Mouse (Mus musculus) lung, postnatal 0 days (tissue): Measurements from ENCODE around the gene Akap11. TPM values are rescaled to one million over a fixed set of nuclear protein-coding genes. Genes with fewer than 3 reads are reported as not detected.

Experiments
- ATAC-seq: fragments of 200-750 bp; cut with Nextera tagmentation; 2 replicates; pipeline ENCODE4 v1.8.0; 2017; ENCODE audit warnings: moderate library complexity
- DNase-seq: peaks from one replicate; pipeline ENCODE4 v3.0.0-alpha.2; 2016; ENCODE audit warnings: low spot score
- H3K27ac ChIP-seq: fragments of 300-500 bp; sonication (generic); 2 replicates; pipeline ENCODE4 v1.5.1; 2014; ENCODE audit warnings: antibody characterized with exemption, mild to moderate bottlenecking, low read length, mixed read lengths
- H3K27me3 ChIP-seq: fragments of 300-500 bp; sonication (generic); replicated peaks from 2 replicates; pipeline ENCODE4 v1.6.1; 2014; ENCODE audit warnings: low read length, mixed read lengths; ENCODE audit not compliant: insufficient read depth
- H3K36me3 ChIP-seq: fragments of 300-500 bp; sonication (generic); 2 replicates; pipeline ENCODE4 v1.6.1; 2014; ENCODE audit warnings: low read length, mixed read lengths; ENCODE audit not compliant: insufficient read depth
- H3K4me1 ChIP-seq: fragments of 300-500 bp; sonication (generic); 2 replicates; pipeline ENCODE4 v1.6.1; 2014; ENCODE audit warnings: antibody characterized with exemption, low read depth, low read length, mixed read lengths; ENCODE audit not compliant: insufficient read depth
- H3K4me2 ChIP-seq: fragments of 300-500 bp; sonication (generic); replicated peaks from 2 replicates; pipeline ENCODE4 v1.6.1; 2014; ENCODE audit warnings: low read depth, mild to moderate bottlenecking, low read length, moderate library complexity, mixed read lengths
- H3K4me3 ChIP-seq: fragments of 300-500 bp; sonication (generic); 2 replicates; pipeline ENCODE4 v1.5.1; 2014; ENCODE audit warnings: low read depth, low read length
- H3K9ac ChIP-seq: fragments of 300-500 bp; sonication (generic); replicated peaks from 2 replicates; pipeline ENCODE4 v1.6.1; 2014; ENCODE audit warnings: low read depth, mild to moderate bottlenecking
- H3K9me3 ChIP-seq: fragments of 300-500 bp; sonication (generic); 2 replicates; pipeline ENCODE4 v1.6.1; 2016; ENCODE audit warnings: low read length, mixed read lengths
- CTCF ChIP-seq: IDR thresholded peaks from 2 replicates; pipeline ENCODE4 v1.5.1; 2016; ENCODE audit warnings: antibody characterized with exemption, mild to moderate bottlenecking
- EP300 ChIP-seq: IDR thresholded peaks from 2 replicates; pipeline ENCODE4 v1.6.1; 2016; ENCODE audit warnings: antibody characterized with exemption, mild to moderate bottlenecking, control low read depth
- WGBS: fragments of 180-500 bp; shearing (Covaris S2); extraction: QIAGEN DNeasy Blood & Tissue Kit; methylation state at CpG from one replicate; pipeline ENCODE4 v1.1.7; 2014; 5-methylcytosine and 5-hydroxymethylcytosine counted together
- polyA plus RNA-seq: library from polyadenylated mRNA; unstranded; fragments of >200 nt; fragmentation: Nextera tagmentation; extraction: Ambion mirVana; gene quantifications from 2 replicates; pipeline ENCODE4 v1.2.1, GENCODE M21; 2015

Akap11 gene
- polyA plus RNA-seq = 9.4 and 12.2 TPM in 2 replicates

GRCm38 (mm10) chr14:78536281-78537165, at the start of gene Akap11:
Gene Akap11, minus strand, starts transcription at chr14:78536808.
- H3K27me3 ChIP-seq = no peaks in the 10 kb centered on the region
- WGBS = under 1% methylated on average over 74 of the region's 82 CpGs
- peak; percentile 95 for ATAC-seq
- DNase-seq = peak; percentile 96
- peak within 1 kb of the TSS; percentile 82 for H3K4me2 ChIP-seq
- H3K36me3 ChIP-seq = no peaks in the 10 kb centered on the region
- TF ChIP-seq EP300 (peak; percentile 85; the same call in 1 of the 2 replicates), CTCF (no peak)
- no peaks in the 10 kb centered on the region for H3K9me3 ChIP-seq
- H3K9ac ChIP-seq = peak within 1 kb of the TSS; percentile 87
- peak within 1 kb of the TSS; percentile 92 for H3K27ac ChIP-seq
- H3K4me1 ChIP-seq = peaks cover 8% of the 10 kb centered on the region; the same call in 1 of the 2 replicates
- H3K4me3 ChIP-seq = peak within 1 kb of the TSS; percentile 83

DNA sequence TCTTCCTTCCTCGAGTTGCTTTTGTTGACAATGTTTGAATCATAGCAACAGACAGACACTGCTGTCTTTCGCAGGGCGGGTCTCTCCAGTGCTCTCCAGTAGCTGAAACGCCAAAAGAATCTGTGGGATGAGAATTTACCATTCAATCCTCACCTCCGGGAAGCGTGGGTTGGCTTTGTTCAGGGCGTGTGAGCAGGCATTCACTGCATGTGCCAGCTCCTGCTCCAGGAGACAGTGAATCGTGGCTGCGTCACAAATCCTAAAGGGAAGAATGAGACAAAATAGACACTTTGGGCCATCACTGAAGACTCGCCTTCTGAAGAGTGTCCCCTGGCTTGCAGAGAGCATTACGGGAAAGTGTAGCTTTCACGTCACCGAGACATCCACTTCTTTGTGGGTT, 47.6 kb upstream of the Akap11 start:
- Histone ChIP-seq H3K9ac (no peak overlapping the region), H3K4me2 (no peak overlapping the region), H3K27me3 (no peaks in the 10 kb centered on the region), H3K27ac (no peak overlapping the region), H3K4me3 (no peak overlapping the region), H3K36me3 (0 out of 2 replicates have a peak, but pooled peaks cover 12% of the 10 kb centered on the region), H3K9me3 (no peaks in the 10 kb centered on the region), H3K4me1 (no peaks in the 10 kb centered on the region)
- WGBS = 89% methylated on average over 13 of the region's 13 CpGs
- TF ChIP-seq EP300 (no peak), CTCF (no peak)
- no peak for ATAC-seq
- DNase-seq = no peak

DNA sequence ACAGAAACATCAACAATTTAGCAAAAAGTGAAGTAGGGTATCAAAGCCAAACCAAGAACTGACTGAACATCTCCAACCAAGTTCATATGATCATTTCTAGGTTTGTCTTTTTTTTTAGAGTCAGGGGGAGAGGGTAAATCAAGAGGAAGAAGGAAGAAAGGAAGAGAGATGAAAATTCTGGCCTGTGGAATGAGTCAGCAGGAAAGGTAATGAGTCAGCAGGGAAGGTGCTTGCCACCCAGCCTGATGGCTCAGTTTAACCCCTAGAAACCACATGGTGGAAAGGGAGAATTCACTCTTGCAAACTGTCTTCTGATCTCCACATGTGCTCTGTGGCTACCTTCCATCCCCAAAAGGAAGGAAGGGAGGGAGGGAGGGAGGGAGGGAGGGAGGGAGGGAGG, 46.6 kb upstream of the Akap11 start:
- Histone ChIP-seq H3K9me3 (no peaks in the 10 kb centered on the region), H3K4me3 (no peak overlapping the region), H3K9ac (no peak overlapping the region), H3K27me3 (no peaks in the 10 kb centered on the region), H3K27ac (no peak overlapping the region), H3K4me2 (no peak overlapping the region), H3K36me3 (peaks cover 18% of the 10 kb centered on the region; the same call in 1 of the 2 replicates), H3K4me1 (no peaks in the 10 kb centered on the region)
- TF ChIP-seq CTCF (no peak), EP300 (no peak)
- ATAC-seq = no peak
- no peak for DNase-seq

DNA sequence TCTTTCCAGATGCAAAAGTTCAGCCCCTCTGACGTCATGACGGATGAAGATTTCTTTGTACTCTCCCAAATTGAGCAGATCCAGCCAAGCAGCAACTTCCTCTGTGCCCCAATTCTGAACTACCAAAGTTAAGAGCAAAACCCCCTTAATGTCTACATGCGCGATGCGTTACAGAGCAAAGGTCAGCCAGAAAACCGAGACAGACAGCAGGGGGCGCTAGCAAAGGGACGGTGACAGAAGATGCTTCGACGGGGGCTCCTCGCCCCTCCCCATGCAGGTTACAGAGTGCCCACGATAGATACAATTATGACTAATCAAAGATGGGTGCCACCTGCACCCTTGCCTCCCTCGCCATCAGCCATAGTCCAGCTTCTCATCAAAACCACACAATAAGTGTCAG, 39.3 kb upstream of the Akap11 start:
- Histone ChIP-seq H3K9me3 (no peaks in the 10 kb centered on the region), H3K9ac (no peak overlapping the region), H3K27me3 (no peaks in the 10 kb centered on the region), H3K4me2 (no peak overlapping the region), H3K4me1 (no peaks in the 10 kb centered on the region), H3K36me3 (peaks cover 14% of the 10 kb centered on the region; the same call in 1 of the 2 replicates), H3K4me3 (no peak overlapping the region), H3K27ac (no peak overlapping the region)
- 71% methylated on average over 13 of the region's 13 CpGs for WGBS
- TF ChIP-seq CTCF (peak; percentile 32), EP300 (no peak)
- ATAC-seq (no peak), DNase-seq (no peak)

- ATAC-seq = no peak
Observed at GRCm38 (mm10) chr14:78568410-78568809, 31.8 kb upstream of the Akap11 start.

GRCm38 (mm10) chr14:78566431-78566830, 29.8 kb upstream of the Akap11 start:
- peaks cover 6% of the 10 kb centered on the region; the same call in 1 of the 2 replicates for H3K36me3 ChIP-seq
- H3K4me3 ChIP-seq = no peak overlapping the region
- DNase-seq (no peak), ATAC-seq (no peak)
- H3K9me3 ChIP-seq = no peaks in the 10 kb centered on the region
- no peak overlapping the region for H3K27ac ChIP-seq
- H3K27me3 ChIP-seq = no peaks in the 10 kb centered on the region
- WGBS = 63% methylated on average over 4 of the region's 4 CpGs
- no peaks in the 10 kb centered on the region for H3K4me1 ChIP-seq
- no peak overlapping the region for H3K9ac ChIP-seq
- no peak overlapping the region for H3K4me2 ChIP-seq
- TF ChIP-seq EP300 = no peak
- no peak for TF ChIP-seq CTCF

More at GRCm38 (mm10) chr14:78568410-78568809, 31.8 kb upstream of the Akap11 start:
- Histone ChIP-seq H3K9me3 (no peaks in the 10 kb centered on the region), H3K4me2 (no peak overlapping the region), H3K4me3 (no peak overlapping the region), H3K9ac (no peak overlapping the region), H3K4me1 (no peaks in the 10 kb centered on the region), H3K36me3 (peaks cover 6% of the 10 kb centered on the region; the same call in 1 of the 2 replicates), H3K27ac (no peak overlapping the region), H3K27me3 (no peaks in the 10 kb centered on the region)
- no peak for DNase-seq
- WGBS = 89% methylated on average over 5 of the region's 5 CpGs
- TF ChIP-seq EP300 (no peak), CTCF (no peak)
